Mouse (Mus musculus) lung, postnatal 0 days (tissue): Measurements from ENCODE around the gene Sf3a3. TPM values are rescaled to one million over a fixed set of nuclear protein-coding genes. Genes with fewer than 3 reads are reported as not detected.

ENCODE experiments used
- ATAC-seq: fragments of 200-750 bp; cut with Nextera tagmentation; 2 replicates; pipeline ENCODE4 v1.8.0; 2017; ENCODE audit warnings: moderate library complexity
- DNase-seq: peaks from one replicate; pipeline ENCODE4 v3.0.0-alpha.2; 2016; ENCODE audit warnings: low spot score
- H3K27ac ChIP-seq: fragments of 300-500 bp; sonication (generic); 2 replicates; pipeline ENCODE4 v1.5.1; 2014; ENCODE audit warnings: antibody characterized with exemption, mild to moderate bottlenecking, low read length, mixed read lengths
- H3K27me3 ChIP-seq: fragments of 300-500 bp; sonication (generic); replicated peaks from 2 replicates; pipeline ENCODE4 v1.6.1; 2014; ENCODE audit warnings: low read length, mixed read lengths; ENCODE audit not compliant: insufficient read depth
- H3K36me3 ChIP-seq: fragments of 300-500 bp; sonication (generic); 2 replicates; pipeline ENCODE4 v1.6.1; 2014; ENCODE audit warnings: low read length, mixed read lengths; ENCODE audit not compliant: insufficient read depth
- H3K4me1 ChIP-seq: fragments of 300-500 bp; sonication (generic); 2 replicates; pipeline ENCODE4 v1.6.1; 2014; ENCODE audit warnings: antibody characterized with exemption, low read depth, low read length, mixed read lengths; ENCODE audit not compliant: insufficient read depth
- H3K4me2 ChIP-seq: fragments of 300-500 bp; sonication (generic); replicated peaks from 2 replicates; pipeline ENCODE4 v1.6.1; 2014; ENCODE audit warnings: low read depth, mild to moderate bottlenecking, low read length, moderate library complexity, mixed read lengths
- H3K4me3 ChIP-seq: fragments of 300-500 bp; sonication (generic); 2 replicates; pipeline ENCODE4 v1.5.1; 2014; ENCODE audit warnings: low read depth, low read length
- H3K9ac ChIP-seq: fragments of 300-500 bp; sonication (generic); replicated peaks from 2 replicates; pipeline ENCODE4 v1.6.1; 2014; ENCODE audit warnings: low read depth, mild to moderate bottlenecking
- H3K9me3 ChIP-seq: fragments of 300-500 bp; sonication (generic); 2 replicates; pipeline ENCODE4 v1.6.1; 2016; ENCODE audit warnings: low read length, mixed read lengths
- CTCF ChIP-seq: IDR thresholded peaks from 2 replicates; pipeline ENCODE4 v1.5.1; 2016; ENCODE audit warnings: antibody characterized with exemption, mild to moderate bottlenecking
- EP300 ChIP-seq: IDR thresholded peaks from 2 replicates; pipeline ENCODE4 v1.6.1; 2016; ENCODE audit warnings: antibody characterized with exemption, mild to moderate bottlenecking, control low read depth
- WGBS: fragments of 180-500 bp; shearing (Covaris S2); extraction: QIAGEN DNeasy Blood & Tissue Kit; methylation state at CpG from one replicate; pipeline ENCODE4 v1.1.7; 2014; 5-methylcytosine and 5-hydroxymethylcytosine counted together
- polyA plus RNA-seq: library from polyadenylated mRNA; unstranded; fragments of >200 nt; fragmentation: Nextera tagmentation; extraction: Ambion mirVana; gene quantifications from 2 replicates; pipeline ENCODE4 v1.2.1, GENCODE M21; 2015

Sf3a3 gene
- polyA plus RNA-seq, 1 experiment from 2014 or later: 49.1 TPM

- Histone ChIP-seq H3K4me3 (no peak overlapping the region), H3K27me3 (no peaks in the 10 kb centered on the region), H3K36me3 (no peaks in the 10 kb centered on the region), H3K4me2 (no peak overlapping the region), H3K27ac (no peak overlapping the region), H3K9me3 (no peaks in the 10 kb centered on the region), H3K4me1 (0 out of 2 replicates have a peak, but pooled peaks cover 4% of the 10 kb centered on the region), H3K9ac (no peak overlapping the region)
- ATAC-seq (no peak), DNase-seq (no peak)
- TF ChIP-seq EP300 (no peak), CTCF (no peak)
- 86% methylated on average over 11 of the region's 11 CpGs for WGBS
These were observed 28.3 kb downstream of the Sf3a3 start for GRCm38 (mm10) chr4:124742839-124743238.

GRCm38 (mm10) chr4:124746577-124746976 lies 32.0 kb downstream of the Sf3a3 start:
- ATAC-seq (no peak), DNase-seq (no peak)
- 73% methylated on average over 7 of the region's 7 CpGs for whole genome bisulfite sequencing
- Histone ChIP-seq H3K36me3 (no peaks in the 10 kb centered on the region), H3K4me2 (no peak overlapping the region), H3K9ac (no peak overlapping the region), H3K9me3 (no peaks in the 10 kb centered on the region), H3K4me3 (no peak overlapping the region), H3K27me3 (no peaks in the 10 kb centered on the region), H3K27ac (no peak overlapping the region), H3K4me1 (0 out of 2 replicates have a peak, but pooled peaks cover 4% of the 10 kb centered on the region)
- TF ChIP-seq CTCF: no peak
- TF ChIP-seq EP300: no peak

DNA sequence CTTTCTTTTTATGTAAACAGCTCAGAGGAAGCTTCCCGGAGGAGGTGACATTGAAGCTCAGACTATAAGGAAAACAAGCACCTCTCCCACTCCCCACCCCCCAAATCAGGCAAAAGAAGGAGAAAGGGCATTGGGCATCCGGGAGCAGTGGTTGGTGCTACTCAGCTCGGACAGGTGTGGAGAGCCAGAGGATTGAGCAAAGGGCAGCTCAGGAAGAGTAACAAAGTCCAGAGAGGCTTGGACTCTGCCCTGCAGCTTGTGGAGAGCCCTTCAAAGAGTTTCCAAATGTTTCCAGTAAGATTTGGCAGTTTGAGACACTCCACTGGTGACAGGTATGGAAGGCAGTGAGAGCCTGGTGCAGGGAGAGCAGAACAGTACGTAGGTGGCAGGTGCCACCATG lies 33.3 kb downstream of the Sf3a3 start:
- Histone ChIP-seq H3K4me1 (no peaks in the 10 kb centered on the region), H3K36me3 (no peaks in the 10 kb centered on the region), H3K4me2 (no peak overlapping the region), H3K27me3 (no peaks in the 10 kb centered on the region), H3K9me3 (no peaks in the 10 kb centered on the region), H3K27ac (no peak overlapping the region), H3K9ac (no peak overlapping the region), H3K4me3 (no peak overlapping the region)
- DNase-seq: peak; percentile 25
- TF ChIP-seq CTCF (no peak), EP300 (no peak)
- ATAC-seq: no peak
- WGBS: 41% methylated on average over 4 of the region's 4 CpGs

DNA sequence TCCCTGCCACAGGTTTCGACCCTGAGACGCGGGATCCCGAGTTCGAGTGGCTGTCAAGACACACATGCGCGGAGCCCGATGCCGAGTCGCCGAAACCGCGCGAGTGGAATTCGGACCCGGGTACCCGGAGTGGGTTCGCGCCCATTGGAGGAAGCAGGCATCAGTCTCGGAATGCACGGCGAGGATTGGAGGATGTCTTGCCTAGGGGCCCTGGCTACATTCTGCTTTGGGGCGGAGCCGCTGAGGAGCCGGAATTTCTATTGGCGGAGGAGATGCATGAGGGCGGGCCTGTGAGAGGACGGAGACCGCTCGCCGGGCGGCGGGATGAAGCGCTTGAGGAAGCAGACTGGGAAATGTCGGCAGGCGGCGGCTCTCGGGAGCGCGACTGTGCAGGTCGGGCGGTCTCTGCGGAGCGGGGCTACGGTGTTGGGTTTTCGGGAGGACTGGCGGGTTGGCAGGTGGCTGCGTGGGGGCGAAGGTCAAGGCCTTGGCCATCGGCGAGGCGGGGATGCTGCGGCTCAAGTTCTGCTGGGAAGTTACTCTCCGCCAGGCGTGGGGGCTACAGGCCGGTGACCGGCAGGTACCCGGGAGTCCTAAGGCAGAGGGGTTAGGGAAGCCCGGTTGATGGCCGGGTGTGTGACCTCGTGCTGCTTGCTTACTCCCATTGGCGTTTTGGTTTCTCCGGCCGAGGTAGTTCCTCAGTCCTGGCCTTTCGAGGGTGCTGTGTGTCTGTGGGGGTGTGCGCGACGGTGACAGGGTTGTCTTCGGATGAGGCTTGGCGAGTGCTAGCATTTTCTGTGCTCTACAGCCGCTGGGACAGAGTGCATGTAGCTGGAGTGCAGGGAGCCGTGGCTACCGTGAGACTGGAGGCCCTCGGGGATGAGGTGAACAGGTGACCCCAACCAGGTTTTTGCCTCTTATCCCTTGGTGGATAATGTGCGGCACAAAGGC lies 37.0 kb downstream of the Sf3a3 start:
- H3K27ac ChIP-seq: peak overlapping the region; percentile 94
- DNase-seq: peak; percentile 98
- no peaks in the 10 kb centered on the region for H3K9me3 ChIP-seq
- TF ChIP-seq EP300 (no peak), CTCF (peak; percentile 19; the same call in 1 of the 2 replicates)
- peak overlapping the region; percentile 78 for H3K9ac ChIP-seq
- WGBS: under 1% methylated on average over 68 of the region's 75 CpGs
- peaks cover 8% of the 10 kb centered on the region for H3K4me1 ChIP-seq
- H3K4me3 ChIP-seq: peak overlapping the region; percentile 82
- H3K36me3 ChIP-seq: no peaks in the 10 kb centered on the region
- peak overlapping the region; percentile 92 for H3K4me2 ChIP-seq
- H3K27me3 ChIP-seq: no peaks in the 10 kb centered on the region
- peak; percentile 98 for ATAC-seq

DNA sequence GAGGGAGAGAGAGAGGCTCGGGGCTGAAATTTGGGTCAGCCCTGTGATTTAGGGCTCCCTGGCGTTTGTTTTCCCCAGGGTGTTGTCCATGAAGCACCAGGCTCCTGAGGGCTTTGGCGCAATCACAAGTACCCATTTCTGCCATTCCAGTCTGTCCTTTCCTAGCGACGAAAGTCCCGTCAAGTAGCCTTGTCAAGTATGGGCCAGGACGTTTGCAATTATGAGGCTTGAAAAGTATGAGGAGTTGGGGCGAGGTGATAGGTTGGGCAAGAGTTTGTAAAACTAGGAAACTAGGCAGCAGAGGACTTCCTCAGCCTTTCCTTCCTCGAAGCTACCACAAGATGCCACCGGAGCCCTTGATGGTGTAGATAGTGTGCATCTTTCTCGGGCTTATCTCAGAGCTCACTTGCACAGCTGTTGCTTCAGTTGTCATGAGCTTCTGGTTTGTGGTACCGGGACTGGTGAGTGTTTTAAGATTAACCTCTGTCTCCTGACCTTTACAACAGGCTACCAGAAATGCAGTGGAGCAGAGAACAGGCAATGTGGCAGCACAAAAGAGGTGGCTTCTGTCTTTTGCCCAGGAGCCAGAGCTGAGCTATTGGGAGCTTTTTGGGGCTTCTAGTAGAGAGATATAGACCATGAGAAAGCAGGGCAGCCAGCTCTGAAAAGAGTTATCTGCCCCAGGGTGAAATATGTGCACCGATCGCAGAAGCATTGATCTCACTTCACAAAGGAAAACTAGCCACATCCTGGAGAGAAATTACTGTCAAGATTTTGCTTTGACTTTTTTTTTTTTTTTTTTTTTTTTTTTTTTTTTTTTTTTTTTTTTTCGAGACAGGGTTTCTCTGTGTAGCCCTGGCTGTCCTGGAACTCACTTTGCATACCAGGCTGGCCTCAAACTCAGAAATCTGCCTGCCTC lies 38.0 kb downstream of the Sf3a3 start:
- peak; percentile 77 for ATAC-seq
- peak overlapping the region; percentile 78 for H3K9ac ChIP-seq
- H3K27ac ChIP-seq: peak overlapping the region; percentile 94
- WGBS: 14% methylated on average over 15 of the region's 15 CpGs
- H3K27me3 ChIP-seq: no peaks in the 10 kb centered on the region
- TF ChIP-seq EP300 (peak; percentile 76), CTCF (peak; percentile 42)
- no peaks in the 10 kb centered on the region for H3K36me3 ChIP-seq
- peak overlapping the region; percentile 92 for H3K4me2 ChIP-seq
- H3K4me1 ChIP-seq: peaks cover 8% of the 10 kb centered on the region
- H3K9me3 ChIP-seq: no peaks in the 10 kb centered on the region
- peak; percentile 94 for DNase-seq
- H3K4me3 ChIP-seq: peak overlapping the region; percentile 82

DNA sequence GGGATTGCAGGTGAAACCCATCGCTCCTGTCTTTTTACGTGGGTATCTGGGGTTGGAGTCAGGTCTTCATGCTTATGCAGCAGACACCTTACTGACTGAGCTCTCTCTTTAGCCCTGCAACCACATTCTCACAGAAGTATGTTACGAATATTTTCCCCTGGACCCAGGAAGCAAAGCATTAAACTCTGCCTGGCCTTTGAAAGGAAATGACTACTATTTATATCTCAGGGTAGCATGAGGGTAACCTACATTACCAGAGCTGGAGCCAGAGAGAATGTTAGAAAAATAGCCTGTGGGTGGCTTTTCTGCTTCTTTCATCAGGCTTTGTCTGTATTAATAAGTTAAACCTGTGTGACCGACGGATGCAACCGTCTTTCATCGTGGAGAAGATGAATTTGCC lies 41.0 kb downstream of the Sf3a3 start:
- DNase-seq (no peak), ATAC-seq (no peak)
- H3K9me3 ChIP-seq: no peaks in the 10 kb centered on the region
- no peak for TF ChIP-seq EP300
- TF ChIP-seq CTCF: no peak
- H3K9ac ChIP-seq: no peak overlapping the region
- WGBS: 39% methylated on average over 7 of the region's 7 CpGs
- H3K36me3 ChIP-seq: no peaks in the 10 kb centered on the region
- H3K4me1 ChIP-seq: peaks cover 8% of the 10 kb centered on the region
- no peak overlapping the region for H3K4me2 ChIP-seq
- 0 out of 2 replicates have a peak overlapping the region, but pooled peaks have one; percentile 32 for H3K27ac ChIP-seq
- H3K27me3 ChIP-seq: no peaks in the 10 kb centered on the region
- no peak overlapping the region for H3K4me3 ChIP-seq
